In the genomic region with DNA sequence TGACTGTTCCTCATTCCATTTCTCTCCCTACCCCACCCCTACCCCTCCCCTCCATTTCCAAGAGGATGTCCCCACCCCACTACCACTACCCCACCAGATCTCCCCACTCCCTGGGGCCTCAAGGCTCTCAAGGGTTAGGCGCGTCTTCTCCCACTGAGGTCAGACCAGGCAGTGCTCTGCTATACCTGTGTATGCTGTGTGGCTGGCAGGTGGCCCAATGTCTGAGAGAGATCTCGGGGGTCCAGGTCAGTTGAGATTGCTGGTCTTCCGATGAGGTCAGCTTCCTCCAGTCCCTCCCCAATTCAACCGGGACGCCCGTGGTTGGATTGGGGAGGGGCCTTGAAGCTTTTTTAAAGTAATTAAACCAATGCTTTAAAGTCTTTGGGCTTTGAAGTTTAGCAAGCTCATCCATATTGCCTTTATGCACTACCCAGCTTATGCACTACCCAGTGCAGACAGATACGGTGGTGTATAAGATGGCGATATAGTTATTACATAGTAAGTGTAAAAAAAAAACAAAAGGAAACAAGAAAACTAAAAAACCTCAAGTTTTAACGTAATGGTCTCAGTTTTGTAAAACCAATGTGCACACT, we compare ENCODE assay signal across 7 mouse cellular contexts. TPM values are rescaled to one million over a fixed set of nuclear protein-coding genes. Genes with fewer than 3 reads are reported as not detected.
DNase-seq lines count a peak whose midpoint lies in the region; ATAC-seq and TF ChIP-seq lines count a peak whose summit lies in the region.

No protein-coding gene starts in this region.

- 0 out of 2 replicates have a peak, but pooled peaks cover 4% of the 10 kb centered on the region for H3K4me1 ChIP-seq in lung, embryonic 14.5 days (ENCODE audit: insufficient read depth)
- H3K4me1 ChIP-seq in brown adipose tissue, adult 24 weeks (ENCODE audit: control insufficient read depth, insufficient read depth, insufficient read length, low read length) = peaks cover 3% of the 10 kb centered on the region; the same call in 1 of the 2 replicates
- H3K4me1 ChIP-seq in forebrain, embryonic 10.5 days = peaks cover 16% of the 10 kb centered on the region
- peaks cover 18% of the 10 kb centered on the region for H3K4me1 ChIP-seq in liver, embryonic 12.5 days

- peak overlapping the region; percentile 84 for H3K4me3 ChIP-seq in lung, embryonic 14.5 days (ENCODE audit: low read depth, low read length)
- H3K4me3 ChIP-seq in brown adipose tissue, adult 24 weeks (ENCODE audit: insufficient read depth, low read depth, low read length) = peak overlapping the region; percentile 69
- peak overlapping the region; percentile 84 for H3K4me3 ChIP-seq in forebrain, embryonic 10.5 days
- H3K4me3 ChIP-seq in liver, embryonic 12.5 days = peak overlapping the region; percentile 81

- no peak overlapping the region for H3K27ac ChIP-seq in lung, embryonic 14.5 days (ENCODE audit: low read depth)
- H3K27ac ChIP-seq in brown adipose tissue, adult 24 weeks (replicated peaks; ENCODE audit: low read depth, low read length) = no peak overlapping the region
- H3K27ac ChIP-seq in forebrain, embryonic 10.5 days = peak overlapping the region; percentile 91; the same call in 1 of the 2 replicates
- H3K27ac ChIP-seq in liver, embryonic 12.5 days = no peak overlapping the region

- H3K9me3 ChIP-seq in lung, embryonic 14.5 days (ENCODE audit: low read depth, low read length) = no peaks in the 10 kb centered on the region
- H3K9me3 ChIP-seq in forebrain, embryonic 10.5 days = peaks cover 9% of the 10 kb centered on the region; the same call in 1 of the 2 replicates
- H3K9me3 ChIP-seq in liver, embryonic 12.5 days (replicated peaks) = no peaks in the 10 kb centered on the region

- H3K9ac ChIP-seq in lung, embryonic 14.5 days = peak overlapping the region; percentile 85; the same call in 1 of the 2 replicates
- peak overlapping the region; percentile 81 for H3K9ac ChIP-seq in liver, embryonic 12.5 days

- TF ChIP-seq CTCF in lung, embryonic 14.5 days (IDR thresholded peaks at IDR 0.05; ENCODE audit: low read depth) = no peak

- H3K27me3 ChIP-seq in lung, embryonic 14.5 days (ENCODE audit: insufficient read depth, low read length) = no peaks in the 10 kb centered on the region
- H3K27me3 ChIP-seq in forebrain, embryonic 10.5 days (ENCODE audit: poor library complexity, severe bottlenecking) = no peaks in the 10 kb centered on the region
- H3K27me3 ChIP-seq in liver, embryonic 12.5 days (replicated peaks) = no peaks in the 10 kb centered on the region

- H3K4me2 ChIP-seq in lung, embryonic 14.5 days = peak overlapping the region; percentile 74
- H3K4me2 ChIP-seq in liver, embryonic 12.5 days = peak overlapping the region; percentile 97

- DNase-seq in lung, embryonic 14.5 days = no peak
- DNase-seq in lung, postnatal 36 days = no peak
- no peak for DNase-seq in forebrain, embryonic 10.5 days (ENCODE audit: extremely low spot score, low spot score)
- no peak for DNase-seq in embryo, embryonic 9.5 days (ENCODE audit: extremely low spot score)

- peak; percentile 30; the same call in 1 of the 2 replicates for ATAC-seq in lung, embryonic 14.5 days (ENCODE audit: insufficient read depth)
- ATAC-seq in liver, embryonic 12.5 days = no peak
- ATAC-seq in granulocyte monocyte progenitor cell, adult 5-6 weeks (replicated peaks; ENCODE audit: poor library complexity, severe bottlenecking) = no peak

- H3K36me3 ChIP-seq in lung, embryonic 14.5 days (ENCODE audit: insufficient read depth) = peaks cover under 1% of the 10 kb centered on the region; the same call in 1 of the 2 replicates
- H3K36me3 ChIP-seq in forebrain, embryonic 10.5 days (replicated peaks) = no peaks in the 10 kb centered on the region; the same call in 1 of the 2 replicates
- H3K36me3 ChIP-seq in liver, embryonic 12.5 days = no peaks in the 10 kb centered on the region

- WGBS in lung, embryonic 14.5 days = 80% methylated on average over 10 of the region's 10 CpGs
- 82% methylated on average over 10 of the region's 10 CpGs for WGBS in forebrain, embryonic 10.5 days
- 71% methylated on average over 10 of the region's 10 CpGs for WGBS in liver, embryonic 12.5 days (ENCODE audit: insufficient replicate concordance)

RNA-seq across cellular contexts. Expression of a gene that starts 0.5 kb away (rescaled TPM):
- polyA plus RNA-seq in lung, embryonic 14.5 days (2014; fragmentation: Nextera tagmentation; extraction: Ambion mirVana) = 123 and 137 TPM in 2 replicates
- 34.8 and 39.2 TPM in 2 replicates for polyA plus RNA-seq in brown adipose tissue, adult 24 weeks (2012; ENCODE audit: insufficient read depth, insufficient read length, missing spikeins)
- 70.4 and 70.8 TPM in 2 replicates for polyA plus RNA-seq in forebrain, embryonic 10.5 days (2016; fragmentation: Nextera tagmentation; extraction: Ambion mirVana)
- 38.8 and 39.0 TPM in 2 replicates for polyA plus RNA-seq in liver, embryonic 12.5 days (2016; fragmentation: Nextera tagmentation; extraction: Ambion mirVana)
- 184 and 195 TPM in 2 replicates for total RNA-seq in granulocyte monocyte progenitor cell, adult 5-6 weeks (2014; fragmentation: Nextera tagmentation)
- total RNA-seq in granulocyte monocyte progenitor cell, adult 5-6 weeks (2017) = 90.0 and 112 TPM in 2 replicates

RNA-seq across cellular contexts. Expression of a gene that starts 31.4 kb away (rescaled TPM):
- polyA plus RNA-seq in lung, embryonic 14.5 days (2014; fragmentation: Nextera tagmentation; extraction: Ambion mirVana) = 13.1 and 13.6 TPM in 2 replicates
- polyA plus RNA-seq in brown adipose tissue, adult 24 weeks (2012; ENCODE audit: insufficient read depth, insufficient read length, missing spikeins) = not detected in 2 replicates
- polyA plus RNA-seq in forebrain, embryonic 10.5 days (2016; fragmentation: Nextera tagmentation; extraction: Ambion mirVana) = 6.7 and 7.8 TPM in 2 replicates
- polyA plus RNA-seq in liver, embryonic 12.5 days (2016; fragmentation: Nextera tagmentation; extraction: Ambion mirVana) = 11.4 and 12.4 TPM in 2 replicates
- not detected in 2 replicates for total RNA-seq in granulocyte monocyte progenitor cell, adult 5-6 weeks (2014; fragmentation: Nextera tagmentation)
- total RNA-seq in granulocyte monocyte progenitor cell, adult 5-6 weeks (2017) = not detected in 2 replicates

RNA-seq across cellular contexts. Expression of a gene that starts 39.6 kb away (rescaled TPM):
- 12.1 and 14.8 TPM in 2 replicates for polyA plus RNA-seq in lung, embryonic 14.5 days (2014; fragmentation: Nextera tagmentation; extraction: Ambion mirVana)
- polyA plus RNA-seq in brown adipose tissue, adult 24 weeks (2012; ENCODE audit: insufficient read depth, insufficient read length, missing spikeins) = 16.4 and 17.4 TPM in 2 replicates
- 5.4 and 5.9 TPM in 2 replicates for polyA plus RNA-seq in forebrain, embryonic 10.5 days (2016; fragmentation: Nextera tagmentation; extraction: Ambion mirVana)
- polyA plus RNA-seq in liver, embryonic 12.5 days (2016; fragmentation: Nextera tagmentation; extraction: Ambion mirVana) = 8.2 and 9.2 TPM in 2 replicates
- total RNA-seq in granulocyte monocyte progenitor cell, adult 5-6 weeks (2014; fragmentation: Nextera tagmentation) = 12.9 and 13.8 TPM in 2 replicates
- total RNA-seq in granulocyte monocyte progenitor cell, adult 5-6 weeks (2017) = 32.7 and 42.5 TPM in 2 replicates

RNA-seq across cellular contexts. Expression of a gene that starts 47.5 kb away (rescaled TPM):
- polyA plus RNA-seq in lung, embryonic 14.5 days (2014; fragmentation: Nextera tagmentation; extraction: Ambion mirVana) = 26.2 and 26.3 TPM in 2 replicates
- 3.4 and 5.9 TPM in 2 replicates for polyA plus RNA-seq in brown adipose tissue, adult 24 weeks (2012; ENCODE audit: insufficient read depth, insufficient read length, missing spikeins)
- 12.0 and 12.8 TPM in 2 replicates for polyA plus RNA-seq in forebrain, embryonic 10.5 days (2016; fragmentation: Nextera tagmentation; extraction: Ambion mirVana)
- 14.1 and 15.0 TPM in 2 replicates for polyA plus RNA-seq in liver, embryonic 12.5 days (2016; fragmentation: Nextera tagmentation; extraction: Ambion mirVana)
- 56.5 and 58.2 TPM in 2 replicates for total RNA-seq in granulocyte monocyte progenitor cell, adult 5-6 weeks (2014; fragmentation: Nextera tagmentation)
- 67.6 and 68.5 TPM in 2 replicates for total RNA-seq in granulocyte monocyte progenitor cell, adult 5-6 weeks (2017)
